21 mouse cellular contexts compared by ENCODE assay signal in genomic region chr9:6286770-6287169, GRCm38 (mm10). TPM values are rescaled to one million over a fixed set of nuclear protein-coding genes. Genes with fewer than 3 reads are reported as not detected.
A peak's percentile ranks its signal among the peaks of the same experiment; 100 is the strongest.
DNase-seq lines count a peak whose midpoint lies in the region; ATAC-seq lines count a peak whose summit lies in the region.
"Had no signal": no experiment of that assay in that cellular context is flagged by ENCODE, and none has a peak within 500 bp of the region (broad histone marks: within the 10 kb centered on the region; RNA-seq: fewer than 3 reads in every experiment).

No protein-coding gene starts in this region.

- H3K27ac ChIP-seq in kidney, embryonic 14.5 days (ENCODE audit: low read depth, low read length): no peak overlapping the region
- H3K27ac ChIP-seq in embryonic facial prominence, embryonic 13.5 days: no peak overlapping the region
- no peak overlapping the region for H3K27ac ChIP-seq in forebrain, embryonic 16.5 days (ENCODE audit: low read length)
- H3K27ac ChIP-seq: heart, embryonic 13.5 days; limb, embryonic 10.5 days; liver, embryonic 12.5 days; midbrain, embryonic 15.5 days had no signal

- H3K4me2 ChIP-seq in kidney, embryonic 14.5 days (replicated peaks; ENCODE audit: low read depth, low read length): no peak overlapping the region
- H3K4me2 ChIP-seq in embryonic facial prominence, embryonic 13.5 days: no peak overlapping the region
- H3K4me2 ChIP-seq in forebrain, embryonic 16.5 days (ENCODE audit: low read length): no peak overlapping the region
- H3K4me2 ChIP-seq: heart, embryonic 13.5 days; liver, embryonic 12.5 days; lung, embryonic 14.5 days; midbrain, embryonic 15.5 days had no signal

- DNase-seq in kidney, postnatal 36 days: no peak
- DNase-seq in Muller cell, postnatal 12 days (ENCODE audit: inconsistent ontology term): peak; percentile 45
- DNase-seq in thymus, postnatal 25 days: no peak
- DNase-seq: cerebellum, adult 9-10 months; lung, embryonic 14.5 days; lung, postnatal 4 days; right cerebral cortex, adult 18-20 months; thymus, adult 2 months had no signal

- H3K27me3 ChIP-seq in kidney, embryonic 14.5 days (ENCODE audit: control insufficient read depth, insufficient read depth, low read length): no peaks in the 10 kb centered on the region
- no peaks in the 10 kb centered on the region for H3K27me3 ChIP-seq in embryonic facial prominence, embryonic 13.5 days
- H3K27me3 ChIP-seq in forebrain, embryonic 16.5 days (replicated peaks; ENCODE audit: control insufficient read depth, insufficient read depth, low read length): no peaks in the 10 kb centered on the region
- H3K27me3 ChIP-seq: heart, embryonic 13.5 days; liver, embryonic 12.5 days; midbrain, embryonic 15.5 days had no signal

- no peak overlapping the region for H3K9ac ChIP-seq in kidney, embryonic 14.5 days (ENCODE audit: low read depth, low read length)
- no peak overlapping the region for H3K9ac ChIP-seq in embryonic facial prominence, embryonic 13.5 days
- H3K9ac ChIP-seq in forebrain, embryonic 16.5 days (replicated peaks; ENCODE audit: low read depth, low read length): no peak overlapping the region
- H3K9ac ChIP-seq: heart, embryonic 13.5 days; liver, embryonic 12.5 days; lung, embryonic 14.5 days; midbrain, embryonic 15.5 days had no signal

- ATAC-seq in kidney, embryonic 14.5 days (ENCODE audit: low FRiP score, low TSS enrichment): peak; percentile 96
- 0 out of 2 replicates have a peak, but pooled peaks have one; percentile 52 for ATAC-seq in embryonic facial prominence, embryonic 13.5 days (ENCODE audit: insufficient number of reproducible peaks, insufficient read depth, low FRiP score, low TSS enrichment, low read depth)
- 0 out of 2 replicates have a peak, but pooled peaks have one; percentile 47 for ATAC-seq in forebrain, embryonic 16.5 days
- no peak for ATAC-seq in granulocyte monocyte progenitor cell, adult 5-6 weeks (replicated peaks; ENCODE audit: poor library complexity, severe bottlenecking)
- ATAC-seq: intestine, postnatal 0 days; liver, embryonic 12.5 days; midbrain, embryonic 15.5 days had no signal

- no peaks in the 10 kb centered on the region for H3K36me3 ChIP-seq in kidney, embryonic 14.5 days (ENCODE audit: control insufficient read depth, insufficient read depth, low read length)
- H3K36me3 ChIP-seq in embryonic facial prominence, embryonic 13.5 days: no peaks in the 10 kb centered on the region
- H3K36me3 ChIP-seq in forebrain, embryonic 16.5 days (ENCODE audit: control insufficient read depth, insufficient read depth): no peaks in the 10 kb centered on the region
- H3K36me3 ChIP-seq: heart, embryonic 13.5 days; limb, embryonic 10.5 days; liver, embryonic 12.5 days; midbrain, embryonic 15.5 days had no signal

- 42% methylated on average over 1 of the region's 1 CpGs for WGBS in kidney, embryonic 14.5 days
- WGBS in embryonic facial prominence, embryonic 13.5 days: 41% methylated on average over 1 of the region's 1 CpGs
- 28% methylated on average over 1 of the region's 1 CpGs for WGBS in forebrain, embryonic 16.5 days

- H3K9me3 ChIP-seq in kidney, embryonic 14.5 days (ENCODE audit: control insufficient read depth, low read length): no peaks in the 10 kb centered on the region
- H3K9me3 ChIP-seq in embryonic facial prominence, embryonic 13.5 days: no peaks in the 10 kb centered on the region
- H3K9me3 ChIP-seq in forebrain, embryonic 16.5 days (ENCODE audit: control insufficient read depth, low read length): no peaks in the 10 kb centered on the region
- H3K9me3 ChIP-seq: heart, embryonic 13.5 days; limb, embryonic 10.5 days; liver, embryonic 12.5 days; midbrain, embryonic 15.5 days had no signal

- no peak overlapping the region for H3K4me3 ChIP-seq in kidney, embryonic 14.5 days (ENCODE audit: low read length)
- H3K4me3 ChIP-seq in embryonic facial prominence, embryonic 13.5 days: no peak overlapping the region
- H3K4me3 ChIP-seq in forebrain, embryonic 16.5 days (replicated peaks; ENCODE audit: low read length): no peak overlapping the region
- H3K4me3 ChIP-seq: heart, embryonic 13.5 days; limb, embryonic 10.5 days; liver, embryonic 12.5 days; midbrain, embryonic 15.5 days had no signal

- H3K4me1 ChIP-seq in kidney, embryonic 14.5 days (ENCODE audit: control insufficient read depth, insufficient read depth, low read length): no peaks in the 10 kb centered on the region
- 0 out of 2 replicates have a peak, but pooled peaks cover 5% of the 10 kb centered on the region for H3K4me1 ChIP-seq in embryonic facial prominence, embryonic 13.5 days
- 0 out of 2 replicates have a peak, but pooled peaks cover 4% of the 10 kb centered on the region for H3K4me1 ChIP-seq in forebrain, embryonic 16.5 days (replicated peaks; ENCODE audit: control insufficient read depth, insufficient read depth, low read length)
- H3K4me1 ChIP-seq: limb, embryonic 10.5 days; liver, embryonic 12.5 days; midbrain, embryonic 15.5 days had no signal

RNA-seq across cellular contexts. Expression of gene Ddi1, which starts 17.1 kb away (rescaled TPM):
- 0.10 and 0.55 TPM in 2 replicates for polyA plus RNA-seq in kidney, embryonic 14.5 days (2014; fragmentation: Nextera tagmentation; extraction: Ambion mirVana)
- 0.06 TPM in 2 replicates for polyA plus RNA-seq in embryonic facial prominence, embryonic 13.5 days (2015; fragmentation: Nextera tagmentation; extraction: Ambion mirVana)
- not detected in 2 replicates for polyA plus RNA-seq in forebrain, embryonic 16.5 days (2015; fragmentation: Nextera tagmentation; extraction: Ambion mirVana)
- total RNA-seq in granulocyte monocyte progenitor cell, adult 5-6 weeks (2014; fragmentation: Nextera tagmentation): not detected in 2 replicates
- total RNA-seq in granulocyte monocyte progenitor cell, adult 5-6 weeks (2017): not detected in 2 replicates
- total RNA-seq: adrenal gland, postnatal 4 days; hematopoietic stem cell, adult 5-6 weeks had no signal
- polyA plus RNA-seq: C2C12; cortical plate, adult 2 months; midbrain, embryonic 15.5 days; thymus, adult 2 months had no signal
